Mouse (Mus musculus) forebrain, embryonic 16.5 days (tissue): ENCODE data around the gene Fgr. TPM values are rescaled to one million over a fixed set of nuclear protein-coding genes. Genes with fewer than 3 reads are reported as not detected.

ENCODE experiments used
- ATAC-seq: fragments of 200-750 bp; cut with Nextera tagmentation; 2 replicates; pipeline ENCODE4 v1.8.0; 2017; ENCODE audit warnings: mild to moderate bottlenecking, moderate library complexity
- H3K27ac ChIP-seq: fragments of 300-500 bp; sonication (generic); 2 replicates; pipeline ENCODE4 v1.5.1; 2014; ENCODE audit warnings: low read length, control low read depth
- H3K27me3 ChIP-seq: fragments of 300-500 bp; sonication (generic); replicated peaks from 2 replicates; pipeline ENCODE4 v1.6.1; 2014; ENCODE audit warnings: low read length; ENCODE audit not compliant: control insufficient read depth, insufficient read depth
- H3K36me3 ChIP-seq: fragments of 300-500 bp; sonication (generic); 2 replicates; pipeline ENCODE4 v1.6.1; 2014; ENCODE audit not compliant: control insufficient read depth, insufficient read depth
- H3K4me1 ChIP-seq: fragments of 300-500 bp; sonication (generic); replicated peaks from 2 replicates; pipeline ENCODE4 v1.6.1; 2014; ENCODE audit warnings: low read length; ENCODE audit not compliant: control insufficient read depth, insufficient read depth
- H3K4me2 ChIP-seq: fragments of 300-500 bp; sonication (generic); 2 replicates; pipeline ENCODE4 v1.6.1; 2014; ENCODE audit warnings: mild to moderate bottlenecking, low read length, control low read depth
- H3K4me3 ChIP-seq: fragments of 300-500 bp; sonication (generic); replicated peaks from 2 replicates; pipeline ENCODE4 v1.5.1; 2014; ENCODE audit warnings: mild to moderate bottlenecking, low read length, control low read depth
- H3K9ac ChIP-seq: fragments of 300-500 bp; sonication (generic); replicated peaks from 2 replicates; pipeline ENCODE4 v1.6.1; 2014; ENCODE audit warnings: low read depth, low read length, control low read depth
- H3K9me3 ChIP-seq: fragments of 300-500 bp; sonication (generic); 2 replicates; pipeline ENCODE4 v1.6.1; 2016; ENCODE audit warnings: low read length; ENCODE audit not compliant: control insufficient read depth
- WGBS: fragments of 180-500 bp; shearing (Covaris S2); extraction: QIAGEN DNeasy Blood & Tissue Kit; methylation state at CpG from one replicate; pipeline ENCODE4 v1.1.7; 2014; 5-methylcytosine and 5-hydroxymethylcytosine counted together
- polyA plus RNA-seq: library from polyadenylated mRNA; unstranded; fragments of >200 nt; fragmentation: Nextera tagmentation; extraction: Ambion mirVana; gene quantifications from 2 replicates; pipeline ENCODE4 v1.2.1, GENCODE M21; 2015

Fgr gene
- polyA plus RNA-seq, 1 experiment from 2014 or later, result not detected

GRCm38 (mm10) chr4:133042651-133043635 is 69.0 kb downstream of the Fgr start:
- H3K9ac ChIP-seq, result peak overlapping the region; percentile 39
- ATAC-seq, result peak; percentile 79
- H3K27ac ChIP-seq, result peak overlapping the region; percentile 51
- WGBS, result 7% methylated on average over 28 of the region's 28 CpGs
- H3K4me3 ChIP-seq, result peak overlapping the region; percentile 4; the same call in 1 of the 2 replicates
- no peaks in the 10 kb centered on the region for H3K9me3 ChIP-seq
- peaks cover 91% of the 10 kb centered on the region for H3K4me1 ChIP-seq
- peak overlapping the region; percentile 41 for H3K4me2 ChIP-seq
- H3K27me3 ChIP-seq, result no peaks in the 10 kb centered on the region
- no peaks in the 10 kb centered on the region for H3K36me3 ChIP-seq

- no peaks in the 10 kb centered on the region for H3K9me3 ChIP-seq
- no peak overlapping the region for H3K4me3 ChIP-seq
- H3K4me2 ChIP-seq, result no peak overlapping the region; the same call in 1 of the 2 replicates
- no peaks in the 10 kb centered on the region for H3K36me3 ChIP-seq
- H3K4me1 ChIP-seq, result peaks cover 91% of the 10 kb centered on the region
- H3K9ac ChIP-seq, result peak overlapping the region; percentile 39; the same call in 1 of the 2 replicates
- WGBS, result 36% methylated on average over 6 of the region's 6 CpGs
- ATAC-seq, result no peak
- peak overlapping the region; percentile 51 for H3K27ac ChIP-seq
- no peaks in the 10 kb centered on the region for H3K27me3 ChIP-seq
These were observed 70.1 kb downstream of the Fgr start for GRCm38 (mm10) chr4:133043798-133044646.

GRCm38 (mm10) chr4:133044647-133045094 is 70.8 kb downstream of the Fgr start:
- H3K4me2 ChIP-seq, result no peak overlapping the region
- H3K36me3 ChIP-seq, result no peaks in the 10 kb centered on the region
- H3K9ac ChIP-seq, result no peak overlapping the region
- ATAC-seq, result no peak
- H3K9me3 ChIP-seq, result no peaks in the 10 kb centered on the region
- H3K4me3 ChIP-seq, result no peak overlapping the region
- H3K27me3 ChIP-seq, result no peaks in the 10 kb centered on the region
- H3K4me1 ChIP-seq, result peaks cover 92% of the 10 kb centered on the region
- 38% methylated on average over 6 of the region's 6 CpGs for WGBS
- H3K27ac ChIP-seq, result no peak overlapping the region

GRCm38 (mm10) chr4:133045771-133046474 is 72.0 kb downstream of the Fgr start:
- ATAC-seq, result no peak
- 39% methylated on average over 11 of the region's 11 CpGs for WGBS
- H3K4me2 ChIP-seq, result no peak overlapping the region
- H3K27me3 ChIP-seq, result no peaks in the 10 kb centered on the region
- H3K4me3 ChIP-seq, result no peak overlapping the region
- H3K36me3 ChIP-seq, result no peaks in the 10 kb centered on the region
- H3K27ac ChIP-seq, result no peak overlapping the region
- peaks cover 95% of the 10 kb centered on the region for H3K4me1 ChIP-seq
- no peaks in the 10 kb centered on the region for H3K9me3 ChIP-seq
- H3K9ac ChIP-seq, result 0 out of 2 replicates have a peak overlapping the region, but pooled peaks have one; percentile 6

GRCm38 (mm10) chr4:133046691-133047352 is 72.9 kb downstream of the Fgr start:
- H3K27me3 ChIP-seq, result no peaks in the 10 kb centered on the region
- peak overlapping the region; percentile 55 for H3K27ac ChIP-seq
- no peaks in the 10 kb centered on the region for H3K36me3 ChIP-seq
- no peak for ATAC-seq
- peak overlapping the region; percentile 14 for H3K4me2 ChIP-seq
- H3K9me3 ChIP-seq, result no peaks in the 10 kb centered on the region
- no peak overlapping the region for H3K4me3 ChIP-seq
- peaks cover 97% of the 10 kb centered on the region for H3K4me1 ChIP-seq
- 36% methylated on average over 12 of the region's 12 CpGs for WGBS
- H3K9ac ChIP-seq, result 0 out of 2 replicates have a peak overlapping the region, but pooled peaks have one; percentile 38

- no peak overlapping the region for H3K4me3 ChIP-seq
- no peaks in the 10 kb centered on the region for H3K36me3 ChIP-seq
- H3K4me2 ChIP-seq, result peak overlapping the region; percentile 14
- H3K9ac ChIP-seq, result peak overlapping the region; percentile 38
- no peaks in the 10 kb centered on the region for H3K9me3 ChIP-seq
- H3K27me3 ChIP-seq, result no peaks in the 10 kb centered on the region
- ATAC-seq, result no peak
- 11% methylated on average over 16 of the region's 16 CpGs for WGBS
- peak overlapping the region; percentile 55 for H3K27ac ChIP-seq
- peaks cover 97% of the 10 kb centered on the region for H3K4me1 ChIP-seq
These were observed 73.6 kb downstream of the Fgr start for GRCm38 (mm10) chr4:133047353-133048105.

- no peak for ATAC-seq
- H3K4me2 ChIP-seq, result no peak overlapping the region
- no peak overlapping the region for H3K4me3 ChIP-seq
These were observed 75.4 kb downstream of the Fgr start for GRCm38 (mm10) chr4:133049071-133049920.

More at GRCm38 (mm10) chr4:133049071-133049920, 75.4 kb downstream of the Fgr start:
- Histone ChIP-seq H3K36me3 (no peaks in the 10 kb centered on the region), H3K9me3 (no peaks in the 10 kb centered on the region), H3K27me3 (no peaks in the 10 kb centered on the region), H3K9ac (peak overlapping the region; percentile 19; the same call in 1 of the 2 replicates), H3K27ac (peak overlapping the region; percentile 57), H3K4me1 (peaks cover 86% of the 10 kb centered on the region)
- WGBS, result 54% methylated on average over 19 of the region's 19 CpGs
